Mouse (Mus musculus) cerebellum, adult 2 months (tissue): Measurements from ENCODE around the gene Daxx. TPM values are rescaled to one million over a fixed set of nuclear protein-coding genes. Genes with fewer than 3 reads are reported as not detected.
A peak's percentile ranks its signal among the peaks of the same experiment; 100 is the strongest.

Experiments
- DNase-seq, 2 experiments: peaks; one replicate each; pipeline ENCODE4 v3.0.0; 2021
- H3K27ac ChIP-seq: fragments of 200-500 bp; 2 replicates; pipeline ENCODE4 v1.5.1; 2012; ENCODE audit warnings: low read length, control low read depth, inconsistent platforms; ENCODE audit not compliant: insufficient read depth
- H3K27me3 ChIP-seq: fragments of 200-500 bp; 2 replicates; pipeline ENCODE4 v1.6.1; 2012; ENCODE audit warnings: inconsistent platforms, mild to moderate bottlenecking, low read length, moderate library complexity; ENCODE audit not compliant: control insufficient read depth, insufficient read depth
- H3K4me1 ChIP-seq: fragments of 200-500 bp; 2 replicates; pipeline ENCODE4 v1.6.1; 2011; ENCODE audit warnings: low read length; ENCODE audit not compliant: control insufficient read depth, insufficient read depth
- H3K4me3 ChIP-seq: fragments of 200-500 bp; replicated peaks from 2 replicates; pipeline ENCODE3; 2011; ENCODE audit warnings: mild to moderate bottlenecking, low read depth, low read length, control low read depth; ENCODE audit not compliant: insufficient read depth
- CTCF ChIP-seq: fragments of 200-500 bp; IDR thresholded peaks from 2 replicates; pipeline ENCODE4 v1.5.1; 2011; ENCODE audit warnings: low read depth, mild to moderate bottlenecking, control low read depth, low read length, moderate library complexity, borderline replicate concordance; ENCODE audit not compliant: insufficient read depth
- POLR2A ChIP-seq: fragments of 200-500 bp; IDR thresholded peaks from 2 replicates; pipeline ENCODE4 v1.6.1; 2011; ENCODE audit warnings: low read length, control low read depth, borderline replicate concordance; ENCODE audit not compliant: insufficient read depth
- WGBS: fragments of 180-500 bp; shearing (Covaris S2); methylation state at CpG from one replicate; pipeline ENCODE4 v1.1.7; 2018; 5-methylcytosine and 5-hydroxymethylcytosine counted together
- polyA plus RNA-seq: library from polyadenylated mRNA; depleted of rRNA; stranded (reverse); fragments of >200 nt; gene quantifications from 2 replicates; pipeline ENCODE4 v1.2.3, GENCODE M21; 2012

The Daxx gene
- polyA plus RNA-seq, 1 experiment: 30.4 TPM

DNA sequence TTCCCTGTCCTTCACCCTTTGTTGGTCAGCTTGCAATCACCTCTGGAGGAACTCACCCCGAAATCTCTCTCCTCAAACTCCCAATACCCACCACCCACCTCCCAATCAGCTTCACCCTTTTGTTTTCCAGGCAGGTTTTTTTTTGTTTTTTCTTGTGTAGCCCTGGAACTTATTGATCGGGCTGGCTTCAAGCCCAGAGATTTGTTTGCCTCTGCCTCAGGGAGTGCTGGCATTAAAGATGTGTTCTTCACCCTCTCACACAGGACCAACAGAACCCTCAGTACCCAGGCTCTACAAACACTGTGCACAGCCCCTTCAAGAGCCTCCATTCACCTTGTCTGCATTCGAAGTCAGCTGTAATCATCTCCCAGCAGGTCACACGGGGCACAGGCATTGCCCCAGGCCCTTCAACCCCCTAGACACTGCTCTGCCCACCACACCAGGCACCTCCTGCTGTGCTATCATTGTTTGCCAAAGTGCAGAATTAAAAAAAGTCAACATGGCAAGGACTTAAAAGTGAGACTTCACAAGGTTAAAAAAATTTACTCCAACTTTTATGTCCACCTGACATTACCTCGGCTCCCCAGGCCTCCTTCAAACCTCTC is 44.8 kb downstream of the Daxx start:
- Histone ChIP-seq H3K4me3 (no peak overlapping the region), H3K4me1 (peaks cover 13% of the 10 kb centered on the region), H3K27me3 (no peaks in the 10 kb centered on the region), H3K27ac (no peak overlapping the region)
- DNase-seq: no peak
- no peak for TF ChIP-seq POLR2A
- TF ChIP-seq CTCF: no peak
- WGBS: 33% methylated on average over 5 of the region's 5 CpGs

DNA sequence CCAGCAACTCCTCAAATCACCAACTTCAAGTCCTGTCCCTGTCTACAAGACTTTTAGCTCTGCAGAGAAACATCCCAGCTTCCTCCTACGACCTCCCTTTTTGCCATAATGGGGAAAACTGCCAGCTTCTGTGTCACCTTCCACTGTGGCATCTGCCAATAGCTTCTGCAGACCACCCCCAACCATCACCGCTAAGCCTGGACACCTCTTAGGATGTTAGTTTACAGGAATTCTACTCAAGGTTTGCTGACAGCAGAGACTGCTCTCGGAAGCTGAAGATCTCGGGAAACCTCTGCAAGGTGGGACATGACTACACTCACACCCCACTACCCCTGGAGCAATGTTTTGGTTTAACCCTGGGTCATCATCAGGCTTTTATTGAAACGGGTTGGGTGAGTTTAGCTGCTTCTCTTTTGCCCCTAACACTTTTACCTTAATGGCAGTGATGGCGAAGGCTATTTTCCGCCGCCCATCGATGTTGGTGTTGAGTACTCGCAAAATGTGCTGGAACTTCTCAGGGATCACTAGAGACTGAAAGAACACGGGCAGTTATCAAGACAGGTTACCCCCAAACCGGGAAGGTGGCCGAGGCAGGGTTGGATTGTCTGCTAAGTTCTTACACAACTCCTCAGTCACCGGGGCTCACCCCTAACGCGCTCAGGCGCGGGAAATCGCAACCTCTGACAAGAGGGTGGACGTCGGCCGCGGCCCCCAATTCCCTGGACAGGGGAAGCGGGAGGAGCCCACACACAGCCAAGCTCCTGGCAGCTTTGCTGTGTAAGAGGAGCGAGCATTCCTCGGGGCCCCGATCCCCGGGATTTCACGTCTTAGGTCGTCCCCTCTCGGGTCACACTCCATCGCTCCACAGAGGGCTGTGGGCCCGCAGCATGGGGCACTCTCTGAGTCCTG is 45.7 kb downstream of the Daxx start:
- Histone ChIP-seq H3K4me1 (peaks cover 7% of the 10 kb centered on the region; the same call in 1 of the 2 replicates), H3K4me3 (peak overlapping the region; percentile 74), H3K27ac (0 out of 2 replicates have a peak overlapping the region, but pooled peaks have one; percentile 3), H3K27me3 (no peaks in the 10 kb centered on the region)
- DNase-seq: no peak
- 1% methylated on average over 33 of the region's 33 CpGs for WGBS
- TF ChIP-seq POLR2A (no peak), CTCF (no peak)

DNA sequence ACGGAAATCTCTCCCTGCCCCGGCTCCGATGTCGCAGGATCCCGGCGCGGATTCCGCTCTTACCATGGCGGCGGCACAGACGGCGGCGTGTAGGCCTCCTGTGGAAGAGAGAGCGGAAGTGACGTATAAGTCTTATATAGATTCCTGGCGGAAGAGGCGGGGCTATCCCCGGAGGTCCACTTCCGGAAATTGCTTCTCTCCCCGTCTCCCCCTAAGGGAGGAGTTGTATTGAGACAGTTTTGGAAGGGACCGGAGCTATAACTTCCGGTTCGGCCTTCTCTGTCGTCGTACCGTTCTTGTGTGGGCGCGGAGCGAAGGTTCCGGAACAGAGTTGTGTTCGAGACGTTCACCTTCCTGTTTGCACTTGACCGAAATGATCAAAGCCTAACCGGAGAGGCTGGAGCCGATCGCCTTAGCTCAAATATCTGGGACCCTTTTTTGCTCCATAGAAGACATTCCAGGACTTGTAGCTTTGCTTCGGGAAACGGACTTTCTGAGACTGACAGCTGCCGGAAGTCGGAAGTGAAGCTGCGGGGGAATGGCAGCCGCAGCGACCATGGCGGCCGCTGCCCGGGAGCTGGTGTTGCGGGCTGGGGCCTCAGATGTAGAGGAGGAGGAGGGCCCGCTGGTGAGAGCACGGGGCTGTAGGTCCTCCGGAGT is 46.5 kb downstream of the Daxx start, which contains the start of the genes Vps52 and Rps18:
TSS of gene Vps52 (plus strand) at position 258 of the 660 bp plus-strand sequence.
TSS of gene Rps18 (minus strand) at position 447 of the 660 bp plus-strand sequence.
- DNase-seq: peak; percentile 96 to 98
- peak within 1 kb of the TSS; percentile 83 for H3K27ac ChIP-seq
- peak within 1 kb of the TSS; percentile 96 for H3K4me3 ChIP-seq
- H3K27me3 ChIP-seq: no peaks in the 10 kb centered on the region
- TF ChIP-seq POLR2A: peak; percentile 93
- TF ChIP-seq CTCF: no peak
- H3K4me1 ChIP-seq: no peaks in the 10 kb centered on the region; the same call in 1 of the 2 replicates
- WGBS: under 1% methylated on average over 50 of the region's 50 CpGs

DNA sequence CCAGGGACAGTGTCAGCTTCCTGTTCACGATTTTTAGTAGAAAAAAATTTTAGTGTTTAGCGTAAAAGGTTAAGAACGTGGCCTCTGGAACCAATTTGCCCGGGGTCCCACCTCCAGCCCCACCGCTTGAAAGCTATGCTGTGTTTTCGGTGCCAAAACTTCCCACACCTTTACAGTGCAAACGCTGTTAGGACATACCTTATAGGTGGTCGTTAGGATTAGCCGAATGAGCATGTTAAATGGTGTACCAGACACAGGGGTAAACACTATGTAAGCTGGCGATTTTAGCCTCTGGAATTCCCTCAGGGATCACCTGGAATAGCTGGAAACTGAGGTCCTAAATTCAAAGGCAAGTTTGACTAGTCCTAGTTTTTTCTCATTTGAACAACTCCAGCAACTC is 47.1 kb downstream of the Daxx start:
- Histone ChIP-seq H3K27ac (peak overlapping the region; percentile 83), H3K27me3 (no peaks in the 10 kb centered on the region), H3K4me3 (peak overlapping the region; percentile 96), H3K4me1 (no peaks in the 10 kb centered on the region; the same call in 1 of the 2 replicates)
- WGBS: 7% methylated on average over 10 of the region's 10 CpGs
- DNase-seq: no peak
- no peak for TF ChIP-seq CTCF

DNA sequence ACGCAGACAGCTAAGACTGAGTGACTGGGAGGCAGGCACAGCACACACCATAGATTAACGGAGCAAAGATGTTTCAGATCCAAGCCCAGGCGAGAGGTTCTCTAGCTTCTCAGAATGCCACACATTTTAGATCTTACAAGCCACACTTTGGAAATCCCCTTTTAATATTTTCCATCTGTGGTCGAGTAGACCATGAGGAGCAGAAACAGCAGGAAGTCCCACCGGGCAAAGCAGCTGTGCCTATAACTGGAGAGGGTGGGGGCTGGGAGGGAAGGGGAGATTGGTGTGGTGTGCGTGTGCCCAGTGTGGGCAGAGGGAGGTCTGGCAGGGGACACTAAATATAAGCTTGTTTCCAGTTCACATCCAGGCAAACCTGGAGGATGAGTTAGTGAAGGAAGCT is 48.3 kb downstream of the Daxx start:
- Histone ChIP-seq H3K4me3 (no peak overlapping the region), H3K27me3 (no peaks in the 10 kb centered on the region), H3K4me1 (no peaks in the 10 kb centered on the region; the same call in 1 of the 2 replicates), H3K27ac (no peak overlapping the region)
- TF ChIP-seq POLR2A (no peak), CTCF (no peak)
- 68% methylated on average over 6 of the region's 6 CpGs for WGBS
- no peak for DNase-seq

DNA sequence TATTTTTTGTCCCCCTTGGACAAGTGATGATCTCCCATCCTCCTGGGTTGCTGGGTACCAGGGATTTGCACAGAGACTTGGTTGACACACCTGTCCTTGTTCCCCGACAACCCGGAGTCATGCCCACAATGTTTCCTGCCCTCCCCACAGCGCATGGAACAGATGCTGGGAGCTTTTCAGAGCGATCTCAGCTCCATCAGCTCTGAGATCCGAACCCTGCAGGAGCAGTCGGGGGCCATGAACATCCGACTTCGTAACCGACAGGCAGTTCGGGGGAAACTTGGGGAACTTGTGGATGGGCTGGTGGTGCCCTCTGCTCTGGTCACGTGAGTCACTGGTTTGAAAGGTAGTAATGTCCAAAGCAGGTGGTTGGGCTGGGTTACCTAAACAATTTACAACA is 49.2 kb downstream of the Daxx start:
- Histone ChIP-seq H3K27me3 (no peaks in the 10 kb centered on the region), H3K4me3 (no peak overlapping the region), H3K27ac (no peak overlapping the region), H3K4me1 (no peaks in the 10 kb centered on the region; the same call in 1 of the 2 replicates)
- DNase-seq: no peak
- TF ChIP-seq CTCF: no peak
- no peak for TF ChIP-seq POLR2A
- 95% methylated on average over 11 of the region's 11 CpGs for WGBS

DNA sequence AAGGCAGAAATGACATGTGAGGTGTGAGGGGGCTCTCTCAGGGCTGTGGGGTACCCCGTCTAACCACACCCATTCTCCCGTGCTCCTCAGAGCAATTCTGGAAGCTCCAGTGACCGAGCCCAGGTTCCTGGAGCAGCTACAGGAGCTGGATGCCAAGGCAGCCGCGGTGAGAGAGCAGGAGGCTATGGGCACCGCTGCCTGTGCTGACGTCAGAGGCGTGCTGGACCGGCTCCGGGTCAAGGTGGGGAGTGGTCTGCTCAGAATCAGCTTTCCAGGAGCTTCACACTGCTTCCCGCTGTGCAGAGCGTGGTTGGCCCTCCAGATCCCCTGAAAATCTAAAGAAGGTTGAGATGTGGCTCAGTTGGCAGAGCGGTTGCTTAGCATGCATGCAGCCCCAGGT is 49.9 kb downstream of the Daxx start:
- TF ChIP-seq CTCF (no peak), POLR2A (no peak)
- Histone ChIP-seq H3K4me1 (no peaks in the 10 kb centered on the region; the same call in 1 of the 2 replicates), H3K4me3 (no peak overlapping the region), H3K27ac (no peak overlapping the region), H3K27me3 (no peaks in the 10 kb centered on the region)
- DNase-seq: no peak
- WGBS: 90% methylated on average over 13 of the region's 13 CpGs

DNA sequence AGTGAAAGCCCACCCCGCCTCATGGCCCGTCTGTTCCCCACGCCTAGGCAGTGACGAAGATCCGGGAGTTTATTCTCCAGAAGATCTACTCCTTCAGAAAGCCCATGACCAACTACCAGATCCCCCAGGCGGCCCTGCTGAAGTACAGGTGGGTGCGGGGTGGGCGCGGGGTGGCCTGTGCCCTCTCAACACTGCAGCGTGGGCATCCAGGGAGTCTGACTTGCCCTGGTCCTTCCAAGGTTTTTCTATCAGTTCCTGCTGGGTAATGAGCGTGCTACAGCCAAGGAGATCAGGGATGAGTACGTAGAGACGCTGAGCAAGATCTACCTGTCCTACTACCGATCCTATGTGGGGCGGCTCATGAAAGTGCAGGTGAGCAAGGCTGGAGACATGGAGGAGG is 50.7 kb downstream of the Daxx start:
- H3K27me3 ChIP-seq: no peaks in the 10 kb centered on the region
- H3K27ac ChIP-seq: no peak overlapping the region
- TF ChIP-seq CTCF: no peak
- TF ChIP-seq POLR2A: no peak
- H3K4me1 ChIP-seq: no peaks in the 10 kb centered on the region; the same call in 1 of the 2 replicates
- DNase-seq: no peak
- H3K4me3 ChIP-seq: no peak overlapping the region
- 92% methylated on average over 15 of the region's 15 CpGs for WGBS
